Comparison of ENCODE assay signal across 8 mouse cellular contexts in genomic region chr11:116024356-116024808, GRCm38 (mm10). TPM values are rescaled to one million over a fixed set of nuclear protein-coding genes. Genes with fewer than 3 reads are reported as not detected.
A peak's percentile ranks its signal among the peaks of the same experiment; 100 is the strongest.
DNase-seq lines count a peak whose midpoint lies in the region; ATAC-seq and TF ChIP-seq lines count a peak whose summit lies in the region.

No protein-coding gene starts in this region.

- H3K9ac ChIP-seq in forebrain, embryonic 11.5 days (ENCODE audit: low read length): peak overlapping the region; percentile 100
- H3K9ac ChIP-seq in heart, embryonic 16.5 days (ENCODE audit: low read length): peak overlapping the region; percentile 99
- H3K9ac ChIP-seq in liver, embryonic 16.5 days (ENCODE audit: low read depth, low read length): peak overlapping the region; percentile 99
- H3K9ac ChIP-seq in neural tube, embryonic 13.5 days: peak overlapping the region; percentile 100

- no peaks in the 10 kb centered on the region for H3K27me3 ChIP-seq in E14TG2a.4 (ENCODE audit: insufficient read depth, low read length)
- H3K27me3 ChIP-seq in forebrain, embryonic 11.5 days (ENCODE audit: control insufficient read depth, insufficient read depth, low read length): no peaks in the 10 kb centered on the region
- H3K27me3 ChIP-seq in heart, embryonic 16.5 days (ENCODE audit: control insufficient read depth, insufficient read depth, low read length): no peaks in the 10 kb centered on the region
- no peaks in the 10 kb centered on the region for H3K27me3 ChIP-seq in liver, embryonic 16.5 days (ENCODE audit: control insufficient read depth, insufficient read depth, low read depth, low read length)
- no peaks in the 10 kb centered on the region for H3K27me3 ChIP-seq in neural tube, embryonic 13.5 days
- no peaks in the 10 kb centered on the region for H3K27me3 ChIP-seq in testis, adult 2 months (ENCODE audit: control insufficient read depth, insufficient read depth, low read length)

- peak; percentile 95 for DNase-seq in c-Kit-positive CD71-positive TER-119-negative erythroid progenitor cells, embryonic 14.5 days (ENCODE audit: low read depth)
- peak; percentile 98 for DNase-seq in forebrain, embryonic 11.5 days (ENCODE audit: low spot score)
- peak; percentile 93 to 99 for DNase-seq in kidney, postnatal 36 days

- H3K27ac ChIP-seq in forebrain, embryonic 11.5 days (ENCODE audit: low read depth, low read length): peak overlapping the region; percentile 97
- H3K27ac ChIP-seq in heart, embryonic 16.5 days (ENCODE audit: low read length): peak overlapping the region; percentile 100
- H3K27ac ChIP-seq in liver, embryonic 16.5 days (ENCODE audit: low read length): peak overlapping the region; percentile 98
- H3K27ac ChIP-seq in neural tube, embryonic 13.5 days (replicated peaks): peak overlapping the region; percentile 100
- H3K27ac ChIP-seq in testis, adult 2 months (ENCODE audit: control insufficient read depth, insufficient read depth, low read depth, low read length): peak overlapping the region; percentile 99

- no peaks in the 10 kb centered on the region for H3K9me3 ChIP-seq in E14TG2a.4 (ENCODE audit: low read length)
- no peaks in the 10 kb centered on the region for H3K9me3 ChIP-seq in forebrain, embryonic 11.5 days (ENCODE audit: control insufficient read depth, low read length)
- H3K9me3 ChIP-seq in heart, embryonic 16.5 days (replicated peaks; ENCODE audit: control insufficient read depth, low read length): no peaks in the 10 kb centered on the region
- H3K9me3 ChIP-seq in liver, embryonic 16.5 days (replicated peaks; ENCODE audit: control insufficient read depth, low read length): no peaks in the 10 kb centered on the region
- H3K9me3 ChIP-seq in neural tube, embryonic 13.5 days: no peaks in the 10 kb centered on the region

- peak; percentile 100 for TF ChIP-seq POLR2A in testis, adult 2 months (IDR thresholded peaks at IDR 0.05; ENCODE audit: control insufficient read depth, low read depth, low read length)

- ATAC-seq in forebrain, embryonic 11.5 days (replicated peaks; ENCODE audit: low FRiP score): peak; percentile 94
- ATAC-seq in heart, embryonic 16.5 days (replicated peaks; ENCODE audit: extremely low read depth, insufficient read depth, low FRiP score): peak; percentile 92
- ATAC-seq in liver, embryonic 16.5 days (ENCODE audit: low read depth): peak; percentile 95
- ATAC-seq in neural tube, embryonic 13.5 days (ENCODE audit: low read depth): peak; percentile 96

- TF ChIP-seq CTCF in E14TG2a.4 (conservative IDR thresholded peaks at IDR 0.05; ENCODE audit: low read length): no peak
- no peak for TF ChIP-seq CTCF in testis, adult 2 months (IDR thresholded peaks at IDR 0.05; ENCODE audit: control insufficient read depth, insufficient read depth, insufficient replicate concordance, low read depth, low read length)

- peaks cover 38% of the 10 kb centered on the region for H3K4me1 ChIP-seq in E14TG2a.4 (replicated peaks; ENCODE audit: low read depth, low read length)
- H3K4me1 ChIP-seq in forebrain, embryonic 11.5 days (replicated peaks; ENCODE audit: control insufficient read depth, insufficient read depth, low read length): peaks cover 2% of the 10 kb centered on the region; the same call in 1 of the 2 replicates
- H3K4me1 ChIP-seq in heart, embryonic 16.5 days (ENCODE audit: control insufficient read depth, insufficient read depth, low read length): peaks cover 11% of the 10 kb centered on the region
- H3K4me1 ChIP-seq in liver, embryonic 16.5 days (ENCODE audit: control insufficient read depth, low read depth, low read length): peaks cover 22% of the 10 kb centered on the region
- H3K4me1 ChIP-seq in neural tube, embryonic 13.5 days (replicated peaks): peaks cover 20% of the 10 kb centered on the region
- H3K4me1 ChIP-seq in testis, adult 2 months (ENCODE audit: control insufficient read depth, insufficient read depth, low read length): no peaks in the 10 kb centered on the region

- WGBS in forebrain, embryonic 11.5 days: under 1% methylated on average over 37 of the region's 37 CpGs
- under 1% methylated on average over 37 of the region's 37 CpGs for WGBS in heart, embryonic 16.5 days
- WGBS in liver, embryonic 16.5 days (ENCODE audit: insufficient replicate concordance): under 1% methylated on average over 37 of the region's 37 CpGs
- under 1% methylated on average over 37 of the region's 37 CpGs for WGBS in neural tube, embryonic 13.5 days

- peak overlapping the region; percentile 15; the same call in 1 of the 2 replicates for H3K4me2 ChIP-seq in forebrain, embryonic 11.5 days (ENCODE audit: low read depth, low read length, severe bottlenecking)
- H3K4me2 ChIP-seq in heart, embryonic 16.5 days (ENCODE audit: low read depth, low read length): peak overlapping the region; percentile 70; the same call in 1 of the 2 replicates
- H3K4me2 ChIP-seq in liver, embryonic 16.5 days (ENCODE audit: low read depth, low read length): no peak overlapping the region; the same call in none of the 2 replicates
- H3K4me2 ChIP-seq in neural tube, embryonic 13.5 days: peak overlapping the region; percentile 94

- peaks cover 27% of the 10 kb centered on the region for H3K36me3 ChIP-seq in E14TG2a.4 (ENCODE audit: insufficient read depth, low read length)
- H3K36me3 ChIP-seq in forebrain, embryonic 11.5 days (ENCODE audit: control insufficient read depth, insufficient read depth, low read length): no peaks in the 10 kb centered on the region; the same call in 1 of the 2 replicates
- H3K36me3 ChIP-seq in heart, embryonic 16.5 days (ENCODE audit: control insufficient read depth, insufficient read depth): peaks cover 9% of the 10 kb centered on the region
- H3K36me3 ChIP-seq in liver, embryonic 16.5 days (ENCODE audit: control insufficient read depth, insufficient read depth): peaks cover 13% of the 10 kb centered on the region
- peaks cover 22% of the 10 kb centered on the region for H3K36me3 ChIP-seq in neural tube, embryonic 13.5 days
- H3K36me3 ChIP-seq in testis, adult 2 months (ENCODE audit: control insufficient read depth, insufficient read depth, low read length): peaks cover 3% of the 10 kb centered on the region; the same call in 1 of the 2 replicates

- peak overlapping the region; percentile 98 for H3K4me3 ChIP-seq in E14TG2a.4 (replicated peaks; ENCODE audit: low read length)
- H3K4me3 ChIP-seq in forebrain, embryonic 11.5 days (ENCODE audit: low read depth, low read length): peak overlapping the region; percentile 100
- H3K4me3 ChIP-seq in heart, embryonic 16.5 days (ENCODE audit: low read length): peak overlapping the region; percentile 96
- peak overlapping the region; percentile 91 for H3K4me3 ChIP-seq in liver, embryonic 16.5 days (ENCODE audit: low read depth, low read length)
- peak overlapping the region; percentile 96 for H3K4me3 ChIP-seq in neural tube, embryonic 13.5 days
- peak overlapping the region; percentile 91 for H3K4me3 ChIP-seq in testis, adult 2 months (ENCODE audit: control insufficient read depth, low read depth, low read length)

RNA-seq across cellular contexts. Expression of gene H3f3b, which starts 3.4 kb away (rescaled TPM):
- 1,836 and 1,931 TPM in 2 replicates for polyA plus RNA-seq in forebrain, embryonic 11.5 days (2014; fragmentation: Nextera tagmentation; extraction: Ambion mirVana)
- 661 and 709 TPM in 2 replicates for polyA plus RNA-seq in heart, embryonic 16.5 days (2015; fragmentation: Nextera tagmentation; extraction: Ambion mirVana)
- 527 and 601 TPM in 2 replicates for polyA plus RNA-seq in liver, embryonic 16.5 days (2015; fragmentation: Nextera tagmentation; extraction: Ambion mirVana)
- 2,165 and 2,421 TPM in 2 replicates for polyA plus RNA-seq in neural tube, embryonic 13.5 days (2015; fragmentation: Nextera tagmentation; extraction: Ambion mirVana)
- polyA plus RNA-seq in testis, adult 2 months (2012; rRNA removed): 276 and 330 TPM in 2 replicates

RNA-seq across cellular contexts. Expression of gene Unk, which starts 5.7 kb away (rescaled TPM):
- 40.7 and 48.5 TPM in 2 replicates for polyA plus RNA-seq in forebrain, embryonic 11.5 days (2014; fragmentation: Nextera tagmentation; extraction: Ambion mirVana)
- polyA plus RNA-seq in heart, embryonic 16.5 days (2015; fragmentation: Nextera tagmentation; extraction: Ambion mirVana): 22.7 and 23.2 TPM in 2 replicates
- polyA plus RNA-seq in liver, embryonic 16.5 days (2015; fragmentation: Nextera tagmentation; extraction: Ambion mirVana): 8.8 and 10.8 TPM in 2 replicates
- 32.4 and 33.1 TPM in 2 replicates for polyA plus RNA-seq in neural tube, embryonic 13.5 days (2015; fragmentation: Nextera tagmentation; extraction: Ambion mirVana)
- polyA plus RNA-seq in testis, adult 2 months (2012; rRNA removed): 21.3 and 21.5 TPM in 2 replicates

RNA-seq across cellular contexts. Expression of gene Galk1, which starts 11.9 kb away (rescaled TPM):
- 142 and 151 TPM in 2 replicates for polyA plus RNA-seq in forebrain, embryonic 11.5 days (2014; fragmentation: Nextera tagmentation; extraction: Ambion mirVana)
- polyA plus RNA-seq in heart, embryonic 16.5 days (2015; fragmentation: Nextera tagmentation; extraction: Ambion mirVana): 142 and 153 TPM in 2 replicates
- 180 and 192 TPM in 2 replicates for polyA plus RNA-seq in liver, embryonic 16.5 days (2015; fragmentation: Nextera tagmentation; extraction: Ambion mirVana)
- polyA plus RNA-seq in neural tube, embryonic 13.5 days (2015; fragmentation: Nextera tagmentation; extraction: Ambion mirVana): 73.9 and 74.4 TPM in 2 replicates
- 27.8 and 30.3 TPM in 2 replicates for polyA plus RNA-seq in testis, adult 2 months (2012; rRNA removed)

RNA-seq across cellular contexts. Expression of gene Itgb4, which starts 49.9 kb away (rescaled TPM):
- 0.57 and 0.72 TPM in 2 replicates for polyA plus RNA-seq in forebrain, embryonic 11.5 days (2014; fragmentation: Nextera tagmentation; extraction: Ambion mirVana)
- polyA plus RNA-seq in heart, embryonic 16.5 days (2015; fragmentation: Nextera tagmentation; extraction: Ambion mirVana): 2.7 and 4.4 TPM in 2 replicates
- polyA plus RNA-seq in liver, embryonic 16.5 days (2015; fragmentation: Nextera tagmentation; extraction: Ambion mirVana): 0.14 and 0.40 TPM in 2 replicates
- polyA plus RNA-seq in neural tube, embryonic 13.5 days (2015; fragmentation: Nextera tagmentation; extraction: Ambion mirVana): 1.9 and 2.7 TPM in 2 replicates
- 0.44 and 0.76 TPM in 2 replicates for polyA plus RNA-seq in testis, adult 2 months (2012; rRNA removed)

RNA-seq across cellular contexts. Expression of gene Unc13d, which starts 53.4 kb away (rescaled TPM):
- polyA plus RNA-seq in forebrain, embryonic 11.5 days (2014; fragmentation: Nextera tagmentation; extraction: Ambion mirVana): 1.6 and 2.2 TPM in 2 replicates
- 3.2 and 5.9 TPM in 2 replicates for polyA plus RNA-seq in heart, embryonic 16.5 days (2015; fragmentation: Nextera tagmentation; extraction: Ambion mirVana)
- polyA plus RNA-seq in liver, embryonic 16.5 days (2015; fragmentation: Nextera tagmentation; extraction: Ambion mirVana): 17.8 and 20.4 TPM in 2 replicates
- 0.70 and 1.3 TPM in 2 replicates for polyA plus RNA-seq in neural tube, embryonic 13.5 days (2015; fragmentation: Nextera tagmentation; extraction: Ambion mirVana)
- 3.4 and 3.8 TPM in 2 replicates for polyA plus RNA-seq in testis, adult 2 months (2012; rRNA removed)

Comparison
In these comparisons a context has a peak if more than half of its experiments do, and no peak if none do; other contexts are left out.
1. Peak in every context shown above with its lines: DNase-seq, ATAC-seq, H3K4me3 ChIP-seq and H3K27ac ChIP-seq.